9 mouse cellular contexts compared by ENCODE assay signal in genomic region chr11:19204521-19204920, GRCm38 (mm10).
DNase-seq lines count a peak whose midpoint lies in the region; ATAC-seq lines count a peak whose summit lies in the region.
"Had no signal": no experiment of that assay in that cellular context is flagged by ENCODE, and none has a peak within 500 bp of the region (broad histone marks: within the 10 kb centered on the region; RNA-seq: fewer than 3 reads in every experiment).

No protein-coding gene starts in this region.

- 19% methylated on average over 7 of the region's 7 CpGs for WGBS in forebrain, embryonic 15.5 days
- 19% methylated on average over 7 of the region's 7 CpGs for WGBS in hindbrain, embryonic 14.5 days

- ATAC-seq in forebrain, embryonic 15.5 days (replicated peaks), result peak; percentile 75; the same call in 1 of the 2 replicates
- no peak; the same call in 1 of the 2 replicates for ATAC-seq in hindbrain, embryonic 14.5 days (ENCODE audit: low FRiP score)

- no peaks in the 10 kb centered on the region for H3K27me3 ChIP-seq in forebrain, embryonic 15.5 days
- no peaks in the 10 kb centered on the region for H3K27me3 ChIP-seq in hindbrain, embryonic 14.5 days (ENCODE audit: control insufficient read depth, insufficient read depth, low read length)

- no peak overlapping the region for H3K4me3 ChIP-seq in forebrain, embryonic 15.5 days
- H3K4me3 ChIP-seq in hindbrain, embryonic 14.5 days (replicated peaks; ENCODE audit: low read length), result no peak overlapping the region

- no peaks in the 10 kb centered on the region for H3K36me3 ChIP-seq in forebrain, embryonic 15.5 days
- no peaks in the 10 kb centered on the region for H3K36me3 ChIP-seq in hindbrain, embryonic 14.5 days (replicated peaks; ENCODE audit: control insufficient read depth, insufficient read depth)

- peaks cover 21% of the 10 kb centered on the region; the same call in 1 of the 2 replicates for H3K4me1 ChIP-seq in forebrain, embryonic 15.5 days
- peaks cover 6% of the 10 kb centered on the region for H3K4me1 ChIP-seq in hindbrain, embryonic 14.5 days (replicated peaks; ENCODE audit: control insufficient read depth, insufficient read depth, low read length)

- peak overlapping the region; percentile 19 for H3K4me2 ChIP-seq in forebrain, embryonic 15.5 days (replicated peaks)
- H3K4me2 ChIP-seq in hindbrain, embryonic 14.5 days (replicated peaks), result peak overlapping the region; percentile 6; the same call in 1 of the 2 replicates

- no peak overlapping the region for H3K27ac ChIP-seq in forebrain, embryonic 15.5 days (replicated peaks)
- peak overlapping the region; percentile 58 for H3K27ac ChIP-seq in hindbrain, embryonic 14.5 days
- H3K27ac ChIP-seq: liver, embryonic 14.5 days had no signal

- H3K9ac ChIP-seq in forebrain, embryonic 15.5 days (replicated peaks), result no peak overlapping the region
- H3K9ac ChIP-seq in hindbrain, embryonic 14.5 days, result no peak overlapping the region
- H3K9ac ChIP-seq: liver, embryonic 14.5 days had no signal

- H3K9me3 ChIP-seq in forebrain, embryonic 15.5 days, result no peaks in the 10 kb centered on the region
- H3K9me3 ChIP-seq in hindbrain, embryonic 14.5 days (ENCODE audit: control insufficient read depth, low read length), result no peaks in the 10 kb centered on the region

- peak; percentile 40 to 47 for DNase-seq in cerebellum, postnatal 10 days
- DNase-seq in cerebellum, adult 18-20 months, result no peak
- DNase-seq in hindbrain, embryonic 14.5 days (ENCODE audit: low spot score), result no peak
- peak; percentile 1 for DNase-seq in lung, postnatal 25 days (ENCODE audit: low spot score)
- DNase-seq in yolk sac, embryonic 10.5 days (ENCODE audit: low spot score), result no peak
- no peak for DNase-seq in frontal cortex, postnatal 14 days (ENCODE audit: low spot score in 2 of 2)
- no peak for DNase-seq in ovary, adult 18-20 months (ENCODE audit: low spot score)

Comparison
In these comparisons a context has a peak if more than half of its experiments do, and no peak if none do; other contexts are left out.
1. DNase-seq: peak in cerebellum, postnatal 10 days (2 of 2) and lung, postnatal 25 days (single experiment); none in cerebellum, adult 18-20 months (0 of 2), hindbrain, embryonic 14.5 days (single experiment), yolk sac, embryonic 10.5 days (single experiment), frontal cortex, postnatal 14 days (0 of 2) and ovary, adult 18-20 months (single experiment).